Mouse (Mus musculus) lung, adult 2 months (tissue): ENCODE results near the gene Gpr137. TPM values are rescaled to one million over a fixed set of nuclear protein-coding genes. Genes with fewer than 3 reads are reported as not detected.

Experiments used
- DNase-seq: peaks from one replicate; pipeline ENCODE4 v3.0.0; 2022
- H3K4me1 ChIP-seq: fragments of 200-500 bp; 2 replicates; pipeline ENCODE4 v1.6.1; 2011; ENCODE audit warnings: low read length; ENCODE audit not compliant: control insufficient read depth, insufficient read depth
- H3K4me3 ChIP-seq: fragments of 200-500 bp; replicated peaks from 2 replicates; pipeline ENCODE3; 2011; ENCODE audit warnings: low read depth, mild to moderate bottlenecking, control low read depth, low read length; ENCODE audit errors: extremely low read depth
- CTCF ChIP-seq: fragments of 200-500 bp; IDR thresholded peaks from 2 replicates; pipeline ENCODE4 v1.5.1; 2011; ENCODE audit warnings: mild to moderate bottlenecking, low read length, control low read depth; ENCODE audit not compliant: insufficient read depth
- POLR2A ChIP-seq: fragments of 200-500 bp; IDR thresholded peaks from 2 replicates; pipeline ENCODE4 v1.6.1; 2011; ENCODE audit warnings: low read depth, mild to moderate bottlenecking, control low read depth, low read length, borderline replicate concordance; ENCODE audit errors: extremely low read depth
- WGBS: fragments of 180-500 bp; shearing (Covaris S2); methylation state at CpG from one replicate; pipeline ENCODE4 v1.1.7; 2018; 5-methylcytosine and 5-hydroxymethylcytosine counted together
- polyA plus RNA-seq: library from polyadenylated mRNA; depleted of rRNA; stranded (reverse); fragments of >200 nt; gene quantifications from 2 replicates; pipeline ENCODE4 v1.2.3, GENCODE M21; 2012; rRNA removed

Gpr137 gene
- polyA plus RNA-seq, 1 experiment, result 85.1 TPM

- Histone ChIP-seq H3K4me1 (no peaks in the 10 kb centered on the region), H3K4me3 (no peak overlapping the region)
- WGBS, result 93% methylated on average over 14 of the region's 14 CpGs
- TF ChIP-seq CTCF, result no peak
- DNase-seq, result no peak
Measured at GRCm38 (mm10) chr19:6893731-6894451, 48.4 kb downstream of the Gpr137 start.

- DNase-seq, result no peak
- 52% methylated on average over 4 of the region's 4 CpGs for WGBS
- Histone ChIP-seq H3K4me1 (no peaks in the 10 kb centered on the region), H3K4me3 (no peak overlapping the region)
- TF ChIP-seq POLR2A, result no peak
- no peak for TF ChIP-seq CTCF
Measured at GRCm38 (mm10) chr19:6892512-6892911, 49.8 kb downstream of the Gpr137 start.

Other genes starting within 250 kb of the Gpr137 start
- 45.9 and 49.8 TPM in 2 replicates for gene Rps6ka4, start 101.8 kb downstream of the Gpr137 start, polyA plus RNA-seq
- 17.3 and 19.9 TPM in 2 replicates for gene Ccdc88b, start 84.3 kb downstream of the Gpr137 start, polyA plus RNA-seq
- 115 and 120 TPM in 2 replicates for gene Trmt112, start 32.8 kb downstream of the Gpr137 start, polyA plus RNA-seq
- 110 and 148 TPM in 2 replicates for gene Prdx5, start 32.4 kb downstream of the Gpr137 start, polyA plus RNA-seq
- 42.9 and 43.8 TPM in 2 replicates for gene Esrra, start 20.7 kb downstream of the Gpr137 start, polyA plus RNA-seq
- gene Catsperz, start 17.1 kb downstream of the Gpr137 start, polyA plus RNA-seq, result 0.16 and 0.49 TPM in 2 replicates
- gene Kcnk4, start 8.0 kb downstream of the Gpr137 start, polyA plus RNA-seq, result 0.17 TPM in 1 of 2 replicates, not detected in the other
- 57.3 and 75.5 TPM in 2 replicates for gene Bad, start 619 bp downstream of the Gpr137 start, polyA plus RNA-seq
- 47.1 and 53.6 TPM in 2 replicates for gene Ppp1r14b, start 32.5 kb upstream of the Gpr137 start, polyA plus RNA-seq
- gene Plcb3, start 34.0 kb upstream of the Gpr137 start, polyA plus RNA-seq, result 109 and 124 TPM in 2 replicates
- gene Fkbp2, start 38.0 kb upstream of the Gpr137 start, polyA plus RNA-seq, result 42.3 and 51.3 TPM in 2 replicates
- 30.1 and 35.3 TPM in 2 replicates for gene Vegfb, start 45.2 kb upstream of the Gpr137 start, polyA plus RNA-seq
- 36.9 and 38.9 TPM in 2 replicates for gene Dnajc4, start 50.1 kb upstream of the Gpr137 start, polyA plus RNA-seq
- 27.5 and 29.9 TPM in 2 replicates for gene Nudt22, start 53.6 kb upstream of the Gpr137 start, polyA plus RNA-seq
- 15.1 and 15.6 TPM in 2 replicates for gene Trpt1, start 53.7 kb upstream of the Gpr137 start, polyA plus RNA-seq
- 36.8 and 41.6 TPM in 2 replicates for gene Fermt3, start 77.0 kb upstream of the Gpr137 start, polyA plus RNA-seq
- 25.0 and 31.4 TPM in 2 replicates for gene Stip1, start 97.5 kb upstream of the Gpr137 start, polyA plus RNA-seq
- gene Macrod1, start 114.3 kb upstream of the Gpr137 start, polyA plus RNA-seq, result 42.0 and 44.3 TPM in 2 replicates
- 0.29 and 0.40 TPM in 2 replicates for gene Flrt1, start 163.2 kb upstream of the Gpr137 start, polyA plus RNA-seq